Mouse (Mus musculus): ENCODE results near the gene Itch. TPM values are rescaled to one million over a fixed set of nuclear protein-coding genes. Genes with fewer than 3 reads are reported as not detected.
A peak's percentile ranks its signal among the peaks of the same experiment; 100 is the strongest.
"Not testable (repeated sequence)": the region's sequence is repeated elsewhere in the genome, so short reads cannot be mapped to it uniquely, and the experiment has no call there.

Gene Itch
- total RNA-seq, 2 experiments from 2014 or later: 32.3 to 54.5 TPM

- no peak for ATAC-seq (replicated peaks; ENCODE audit: poor library complexity, severe bottlenecking)
Measured at GRCm38 (mm10) chr2:155140986-155141385, 7.7 kb downstream of the Itch start.

DNA sequence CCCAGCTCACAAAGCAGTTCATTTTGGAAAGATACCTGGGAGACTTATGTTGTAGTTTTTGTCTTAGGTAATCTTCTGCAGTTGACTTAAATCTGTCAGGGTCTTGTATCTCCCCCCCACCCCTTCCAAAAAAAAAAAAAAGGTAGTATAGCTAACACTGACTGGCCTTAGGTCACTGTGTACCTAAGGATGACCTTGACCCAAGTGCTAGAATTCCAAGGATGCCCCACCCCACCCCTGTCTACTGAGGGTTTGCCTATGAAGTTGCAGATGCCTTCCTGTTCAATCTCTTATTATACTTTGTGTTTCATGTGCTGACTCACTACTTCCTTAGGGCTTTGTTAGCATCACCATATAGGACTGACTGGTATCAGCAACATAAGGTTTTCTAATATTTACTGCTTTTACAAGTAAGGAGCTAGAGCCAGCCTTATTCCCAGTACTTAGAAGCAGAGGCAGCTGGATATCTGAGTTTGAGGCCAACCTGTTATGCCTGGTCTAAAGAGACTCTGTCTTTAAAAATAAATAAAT, 8.8 kb downstream of the Itch start:
- ATAC-seq (replicated peaks; ENCODE audit: poor library complexity, severe bottlenecking): no peak

- not testable (repeated sequence) for ATAC-seq (replicated peaks; ENCODE audit: poor library complexity, severe bottlenecking)
Measured at GRCm38 (mm10) chr2:155149296-155149695, 16.0 kb downstream of the Itch start.

DNA sequence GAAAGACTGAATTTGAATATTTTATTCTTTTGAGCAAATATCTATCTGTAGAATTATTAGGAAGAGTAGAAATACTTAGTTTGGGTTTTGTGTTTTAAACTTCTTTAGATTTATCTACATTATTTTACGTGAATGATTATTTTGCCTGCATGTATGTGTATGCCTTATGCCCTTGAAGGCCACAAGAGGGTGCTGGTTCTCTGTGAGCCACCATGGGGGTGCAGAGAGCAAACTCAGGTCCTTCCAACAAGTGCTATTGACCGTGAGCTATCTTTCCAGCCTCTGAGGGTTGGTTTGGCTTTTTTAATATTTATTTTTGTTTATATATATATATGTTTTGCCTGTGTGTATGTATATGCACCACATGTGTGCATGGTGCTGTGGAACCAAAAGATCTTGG, 74.1 kb downstream of the Itch start:
- ATAC-seq (replicated peaks; ENCODE audit: poor library complexity, severe bottlenecking): peak; percentile 56; the same call in 1 of the 2 replicates

GRCm38 (mm10) chr2:155223145-155223544, 89.8 kb downstream of the Itch start:
- ATAC-seq (replicated peaks; ENCODE audit: poor library complexity, severe bottlenecking): no peak

GRCm38 (mm10) chr2:155224721-155225120, 91.4 kb downstream of the Itch start:
- ATAC-seq (replicated peaks; ENCODE audit: poor library complexity, severe bottlenecking): no peak

DNA sequence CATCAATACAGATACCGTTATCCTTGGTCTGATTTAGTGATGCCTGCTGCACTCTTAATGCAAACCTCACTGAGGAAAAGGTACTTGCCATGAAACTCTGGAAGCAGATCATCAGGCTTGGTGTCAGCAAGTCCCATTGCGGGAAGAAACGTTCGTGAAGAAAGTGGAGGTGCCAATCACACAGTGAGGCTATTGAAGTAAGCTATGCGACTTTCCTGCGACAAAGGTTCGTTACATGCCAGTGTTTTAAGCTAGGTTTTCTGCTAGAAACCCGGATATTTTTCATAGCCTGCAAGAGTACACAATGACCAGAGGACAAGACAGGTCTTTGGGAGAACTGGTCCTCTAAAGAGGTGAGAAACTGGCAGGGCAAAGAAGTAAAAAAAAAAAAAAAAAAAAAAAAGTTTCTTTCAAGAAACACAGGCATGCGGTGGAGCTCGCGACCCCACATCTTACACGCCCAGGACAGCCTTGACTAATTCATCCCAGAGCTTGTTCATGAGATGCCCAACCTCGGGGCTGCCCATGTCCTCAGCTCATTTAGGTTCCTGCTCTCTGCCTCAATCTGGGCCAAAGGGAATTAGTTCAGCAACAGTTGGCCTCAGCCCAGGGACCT, 102.5 kb downstream of the Itch start:
- ATAC-seq (replicated peaks; ENCODE audit: poor library complexity, severe bottlenecking): peak; percentile 34

GRCm38 (mm10) chr2:155236362-155236992, 103.2 kb downstream of the Itch start, which contains the start of gene Dynlrb1:
Dynlrb1 (plus strand) TSS chr2:155236533.
- ATAC-seq (replicated peaks; ENCODE audit: poor library complexity, severe bottlenecking): peak; percentile 96

DNA sequence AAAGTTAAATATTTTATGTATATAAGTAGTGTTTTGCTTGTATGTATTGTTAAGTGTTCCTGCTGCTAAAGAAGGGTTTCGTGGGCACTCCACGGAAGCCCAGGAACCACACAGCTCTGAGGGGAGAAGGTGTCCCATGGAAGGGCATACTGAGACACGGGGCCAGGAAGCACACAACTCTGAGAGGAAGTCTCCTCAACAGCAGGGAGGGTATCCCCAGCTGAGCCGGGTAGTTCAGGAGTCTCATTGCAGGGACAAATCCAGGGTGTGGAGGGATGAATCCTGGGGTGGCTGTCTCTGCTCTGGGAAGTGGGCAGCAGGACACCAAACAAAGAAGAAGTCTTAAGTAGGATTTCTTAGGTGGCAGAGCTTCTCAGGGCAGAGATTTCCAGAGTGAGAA, 104.0 kb downstream of the Itch start:
- no peak for ATAC-seq (replicated peaks; ENCODE audit: poor library complexity, severe bottlenecking)

GRCm38 (mm10) chr2:155240915-155241314, 107.6 kb downstream of the Itch start:
- ATAC-seq (replicated peaks; ENCODE audit: poor library complexity, severe bottlenecking): no peak

GRCm38 (mm10) chr2:155242296-155242855, 109.1 kb downstream of the Itch start:
- no peak for ATAC-seq (replicated peaks; ENCODE audit: poor library complexity, severe bottlenecking)

DNA sequence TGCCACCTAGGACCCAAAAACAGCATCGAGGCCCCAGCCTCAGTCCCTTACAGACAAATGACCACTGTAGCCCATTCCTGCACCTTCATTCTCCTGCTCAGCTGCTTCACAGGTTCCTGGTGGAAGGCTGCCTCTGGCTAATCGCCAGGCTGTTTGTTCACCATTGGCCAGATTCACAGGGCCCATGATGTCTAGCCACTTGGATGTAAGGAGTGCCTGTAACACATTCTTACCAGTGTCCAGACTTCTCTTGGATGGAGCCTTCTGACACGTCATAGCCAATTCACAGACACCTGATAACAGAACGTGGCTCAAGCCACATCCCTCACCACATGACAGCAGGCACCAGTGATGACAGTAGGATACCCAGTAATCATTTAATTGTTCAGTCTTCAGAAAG, 112.9 kb downstream of the Itch start:
- ATAC-seq (replicated peaks; ENCODE audit: poor library complexity, severe bottlenecking): no peak

DNA sequence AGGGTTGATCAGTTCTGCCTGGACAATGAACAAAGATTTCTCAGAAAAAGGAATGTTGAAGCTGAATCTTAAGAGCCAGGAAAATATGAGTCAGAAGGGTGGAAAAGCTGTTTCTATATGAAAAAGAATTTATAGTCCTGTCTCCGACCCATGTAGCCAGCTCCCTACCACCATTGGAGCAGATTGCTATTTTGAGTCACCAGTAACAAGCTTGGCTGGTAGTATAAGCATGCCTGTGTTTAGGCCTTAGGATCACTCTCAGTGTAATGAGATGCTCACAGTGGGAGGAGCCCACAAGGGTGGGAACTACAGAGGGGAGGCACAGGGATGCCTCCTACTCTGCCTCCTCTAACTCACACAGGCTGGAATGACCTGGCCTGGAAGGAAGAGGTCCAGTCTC, 114.9 kb downstream of the Itch start:
- ATAC-seq (replicated peaks; ENCODE audit: poor library complexity, severe bottlenecking): no peak

DNA sequence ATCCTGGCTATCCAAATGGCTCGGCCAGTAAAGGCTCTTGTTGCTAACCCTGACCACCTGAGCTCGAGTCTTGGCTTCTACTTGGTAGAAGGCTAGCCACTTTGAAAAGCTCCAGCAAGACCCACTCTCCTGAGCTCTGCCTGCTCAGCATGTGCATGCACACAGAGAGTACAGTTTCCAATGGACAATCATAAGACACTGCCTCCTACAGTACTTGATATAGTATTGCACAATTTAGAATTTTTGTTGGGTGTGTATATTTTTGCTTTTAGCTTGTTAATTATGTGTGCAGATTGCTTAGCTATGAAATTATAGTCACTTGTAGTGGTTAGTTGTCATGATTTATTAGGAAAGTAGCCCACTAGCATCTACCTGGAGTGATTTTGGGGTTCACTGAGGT, 115.4 kb downstream of the Itch start:
- ATAC-seq (replicated peaks; ENCODE audit: poor library complexity, severe bottlenecking): no peak

- ATAC-seq (replicated peaks; ENCODE audit: poor library complexity, severe bottlenecking): no peak
Measured at GRCm38 (mm10) chr2:155249588-155249987, 116.3 kb downstream of the Itch start.

GRCm38 (mm10) chr2:155265526-155265925, 132.2 kb downstream of the Itch start:
- ATAC-seq (replicated peaks; ENCODE audit: poor library complexity, severe bottlenecking): no peak

GRCm38 (mm10) chr2:155266896-155267295, 133.6 kb downstream of the Itch start:
- ATAC-seq (replicated peaks; ENCODE audit: poor library complexity, severe bottlenecking): no peak

DNA sequence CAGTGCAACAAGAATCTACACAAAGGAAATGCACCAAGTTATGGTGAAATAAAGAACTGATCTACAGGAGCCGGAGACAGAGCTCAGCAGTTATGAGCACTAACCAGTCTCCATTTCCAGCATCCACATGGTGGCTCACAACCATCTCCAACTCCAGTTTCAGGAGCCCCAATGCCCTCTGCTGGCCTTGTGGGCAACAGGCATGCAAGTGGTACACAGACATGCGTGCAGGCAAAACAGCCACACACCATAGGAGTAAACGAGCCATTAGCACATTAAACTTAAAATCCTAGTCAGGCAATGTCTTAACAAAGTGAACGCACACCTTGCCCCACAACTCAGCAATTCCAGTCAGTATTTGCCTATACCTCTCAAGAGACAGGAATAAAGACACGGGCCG, 138.6 kb downstream of the Itch start:
- ATAC-seq (replicated peaks; ENCODE audit: poor library complexity, severe bottlenecking): no peak

GRCm38 (mm10) chr2:155272396-155273170, 139.3 kb downstream of the Itch start:
- no peak for ATAC-seq (replicated peaks; ENCODE audit: poor library complexity, severe bottlenecking)

DNA sequence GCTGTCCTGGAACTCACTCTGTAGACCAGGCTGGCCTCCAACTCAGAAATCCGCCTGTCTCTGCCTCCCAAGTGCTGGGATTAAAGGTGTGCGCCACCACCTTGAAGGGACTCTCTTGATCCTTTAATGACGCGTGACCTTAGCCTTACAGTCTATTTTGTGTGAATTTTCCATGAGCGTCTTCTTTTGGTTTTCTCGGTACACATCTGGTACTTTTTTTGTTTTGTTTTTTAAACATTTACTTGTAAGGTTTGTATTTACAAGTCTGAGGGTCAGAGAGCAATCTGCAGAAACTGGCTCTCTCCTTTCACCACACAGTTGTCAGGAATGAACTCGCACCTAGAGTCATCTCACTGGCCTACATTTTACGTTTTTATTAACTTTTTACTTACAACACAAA, 140.3 kb downstream of the Itch start:
- no peak for ATAC-seq (replicated peaks; ENCODE audit: poor library complexity, severe bottlenecking)

DNA sequence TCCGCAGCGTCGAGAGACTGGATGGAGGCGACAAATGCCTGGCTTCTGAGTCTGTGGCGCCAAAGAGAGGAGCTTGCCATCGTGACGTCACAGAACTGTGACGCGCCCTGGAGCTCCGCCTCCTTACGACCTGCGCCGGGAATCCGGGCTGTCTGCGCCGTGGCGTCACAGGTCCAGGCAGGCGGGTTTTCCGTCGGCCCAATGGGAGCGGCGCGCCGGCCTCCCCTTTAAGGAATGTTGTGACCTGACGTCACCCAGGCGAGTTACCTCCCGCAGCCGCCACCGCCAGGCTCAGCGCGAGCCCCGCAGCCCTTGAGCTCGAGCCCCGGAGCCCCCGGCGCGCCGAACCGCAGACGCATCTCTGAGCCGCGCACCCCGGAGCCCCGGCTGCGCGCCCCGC, 142.9 kb downstream of the Itch start, which contains the start of gene Map1lc3a:
Gene Map1lc3a (plus strand): TSS at position 103 of the 400 bp plus-strand sequence.
- ATAC-seq (replicated peaks; ENCODE audit: poor library complexity, severe bottlenecking): peak; percentile 84
